Mouse (Mus musculus) CH12.LX (cell line): Measurements from ENCODE around the gene Scd4. TPM values are rescaled to one million over a fixed set of nuclear protein-coding genes. Genes with fewer than 3 reads are reported as not detected.

Source experiments
- DNase-seq: peaks from one replicate; pipeline ENCODE4 v3.0.0-alpha.2; 2013; ENCODE audit errors: extremely low read depth
- H3K27ac ChIP-seq: 2 replicates; pipeline ENCODE4 v1.5.1; 2012; ENCODE audit warnings: low read depth, mild to moderate bottlenecking, control low read depth, moderate library complexity; ENCODE audit not compliant: insufficient read depth
- H3K27me3 ChIP-seq: replicated peaks from 2 replicates; pipeline ENCODE3; 2012; ENCODE audit warnings: inconsistent platforms
- H3K36me3 ChIP-seq, 2 experiments: replicated peaks in 1 of 2; 2 replicates each; pipeline versions ENCODE3 to v1.6.1; 2012; ENCODE audit warnings: inconsistent platforms in 1 of 2, low read length in 1 of 2, mild to moderate bottlenecking in 1 of 2, mixed read lengths in 1 of 2, moderate library complexity in 1 of 2; ENCODE audit not compliant: control insufficient read depth in 1 of 2, insufficient read depth in 1 of 2
- H3K4me1 ChIP-seq, 2 experiments: 2 replicates each; pipeline ENCODE4 v1.6.1; 2012; ENCODE audit warnings: inconsistent platforms in 1 of 2, moderate library complexity in 1 of 2; ENCODE audit not compliant: insufficient read depth in 2 of 2, control insufficient read depth in 1 of 2
- H3K4me2 ChIP-seq: 2 replicates; pipeline ENCODE4 v1.6.1; 2012; ENCODE audit warnings: low read depth, mild to moderate bottlenecking, control low read depth; ENCODE audit not compliant: poor library complexity, insufficient read depth, severe bottlenecking
- H3K4me3 ChIP-seq, 3 experiments: fragments of 150-350 bp in 1 of 3; sonication (generic) in 1 of 3; replicated peaks in 1 of 3; 2 replicates each; pipeline versions ENCODE3 to v1.5.1; 2011 to 2012; ENCODE audit warnings: low read depth in 2 of 3, low read length in 2 of 3, mild to moderate bottlenecking in 2 of 3, moderate library complexity in 2 of 3, control low read depth in 1 of 3, improper control_type of control experiment in 1 of 3, inconsistent platforms in 1 of 3, mixed read lengths in 1 of 3; ENCODE audit not compliant: poor library complexity in 1 of 3
- H3K79me2 ChIP-seq: replicated peaks from 2 replicates; pipeline ENCODE4 v1.6.1; 2012; ENCODE audit warnings: mild to moderate bottlenecking, moderate library complexity; ENCODE audit not compliant: control insufficient read depth, poor library complexity, insufficient read depth, severe bottlenecking; ENCODE audit errors: extremely low read depth
- H3K9ac ChIP-seq: 2 replicates; pipeline ENCODE4 v1.6.1; 2012; ENCODE audit warnings: low read depth, mild to moderate bottlenecking, control low read depth, moderate library complexity; ENCODE audit not compliant: insufficient read depth
- H3K9me3 ChIP-seq: replicated peaks from 2 replicates; pipeline ENCODE3; 2012; ENCODE audit warnings: low read length, inconsistent platforms, mixed read lengths
- BHLHE40 ChIP-seq: IDR thresholded peaks from 2 replicates; pipeline ENCODE4 v1.6.1; 2011; ENCODE audit warnings: mild to moderate bottlenecking, low read depth, low read length, improper control_type of control experiment
- E2F4 ChIP-seq: IDR thresholded peaks from 2 replicates; pipeline ENCODE4 v1.6.1; 2011; ENCODE audit warnings: low read depth, low read length, improper control_type of control experiment; ENCODE audit not compliant: insufficient replicate concordance
- EP300 ChIP-seq: IDR thresholded peaks from 2 replicates; pipeline ENCODE4 v1.6.1; 2011; ENCODE audit warnings: low read length, improper control_type of control experiment
- ETS1 ChIP-seq: conservative IDR thresholded peaks from 2 replicates; pipeline ENCODE4 v1.6.1; 2012; ENCODE audit warnings: low read depth, mild to moderate bottlenecking, inconsistent platforms, low read length, improper control_type of control experiment, moderate library complexity
- HCFC1 ChIP-seq: IDR thresholded peaks from 2 replicates; pipeline ENCODE4 v1.6.1; 2012; ENCODE audit warnings: low read depth, mild to moderate bottlenecking, inconsistent platforms, low read length, improper control_type of control experiment
- JUN ChIP-seq: IDR thresholded peaks from 2 replicates; pipeline ENCODE4 v1.6.1; 2011; ENCODE audit warnings: low read depth, mild to moderate bottlenecking, low read length, improper control_type of control experiment, moderate library complexity; ENCODE audit not compliant: insufficient read depth
- JUND ChIP-seq: conservative IDR thresholded peaks from 2 replicates; pipeline ENCODE4 v1.6.1; 2011; ENCODE audit warnings: low read depth, low read length, improper control_type of control experiment
- MAFK ChIP-seq: IDR thresholded peaks from 2 replicates; pipeline ENCODE4 v1.6.1; 2011; ENCODE audit warnings: low read length, improper control_type of control experiment; ENCODE audit not compliant: insufficient replicate concordance
- MAX ChIP-seq: IDR thresholded peaks from 2 replicates; pipeline ENCODE4 v1.6.1; 2011; ENCODE audit warnings: low read length, improper control_type of control experiment
- MYC ChIP-seq: IDR thresholded peaks from 2 replicates; pipeline ENCODE4 v1.6.1; 2011; ENCODE audit warnings: low read depth, mild to moderate bottlenecking, improper control_type of control experiment, low read length
- POLR2AphosphoS2 ChIP-seq: IDR thresholded peaks from 2 replicates; pipeline ENCODE4 v1.6.1; 2011; ENCODE audit warnings: low read depth, low read length, improper control_type of control experiment
- SIN3A ChIP-seq: IDR thresholded peaks from 2 replicates; pipeline ENCODE4 v1.6.1; 2012; ENCODE audit warnings: low read length, improper control_type of control experiment, inconsistent platforms
- SMC3 ChIP-seq: IDR thresholded peaks from 2 replicates; pipeline ENCODE4 v1.6.1; 2011; ENCODE audit warnings: low read depth, low read length, improper control_type of control experiment
- TBP ChIP-seq: conservative IDR thresholded peaks from 2 replicates; pipeline ENCODE4 v1.6.1; 2011; ENCODE audit warnings: low read depth, low read length, improper control_type of control experiment
- USF1 ChIP-seq: IDR thresholded peaks from 2 replicates; pipeline ENCODE4 v1.6.1; 2014; ENCODE audit warnings: low read depth, mild to moderate bottlenecking, inconsistent platforms, low read length, improper control_type of control experiment
- USF2 ChIP-seq: conservative IDR thresholded peaks from 2 replicates; pipeline ENCODE4 v1.6.1; 2011; ENCODE audit warnings: low read depth, low read length, improper control_type of control experiment
- ZC3H11A ChIP-seq: IDR thresholded peaks from 2 replicates; pipeline ENCODE4 v1.6.1; 2012; ENCODE audit warnings: low read depth, mild to moderate bottlenecking, inconsistent platforms, low read length, improper control_type of control experiment
- dilution Hi-C: fragments of 300-500 bp; cut with MboI; formaldehyde crosslinking; loops from 2 replicates; pipeline ENCODE4 v1.14.3; 2020; ENCODE audit warnings: low sequenced_read_pairs; ENCODE audit not compliant: extremely low pct_unique_long_range_greater_than_20kb, extremely low pct_ligation_motif_present
- in situ Hi-C: fragments of 300-500 bp; cut with MboI; formaldehyde crosslinking; loops from 3 replicates; pipeline ENCODE4 v1.14.3; 2019; ENCODE audit warnings: low sequenced_read_pairs, low pct_ligation_motif_present, low pct_unique_long_range_greater_than_20kb, mixed read lengths
- polyA plus RNA-seq: library from polyadenylated mRNA; unstranded; fragments of >175 nt; gene quantifications from 2 replicates; pipeline ENCODE4 v1.2.1, GENCODE M21; 2012; ENCODE audit warnings: low read depth; ENCODE audit not compliant: insufficient read length
- total RNA-seq, 2 experiments: library from RNA; depleted of rRNA; stranded (reverse); fragments of 300-350 nt in 1 of 2; fragments of >200 nt in 1 of 2; gene quantifications; 2 replicates each; pipeline ENCODE4 v1.2.3; 2012 to 2014

Gene Scd4
- total and polyA plus RNA-seq, 3 experiments, result 0.11 TPM; not detected in 2

DNA sequence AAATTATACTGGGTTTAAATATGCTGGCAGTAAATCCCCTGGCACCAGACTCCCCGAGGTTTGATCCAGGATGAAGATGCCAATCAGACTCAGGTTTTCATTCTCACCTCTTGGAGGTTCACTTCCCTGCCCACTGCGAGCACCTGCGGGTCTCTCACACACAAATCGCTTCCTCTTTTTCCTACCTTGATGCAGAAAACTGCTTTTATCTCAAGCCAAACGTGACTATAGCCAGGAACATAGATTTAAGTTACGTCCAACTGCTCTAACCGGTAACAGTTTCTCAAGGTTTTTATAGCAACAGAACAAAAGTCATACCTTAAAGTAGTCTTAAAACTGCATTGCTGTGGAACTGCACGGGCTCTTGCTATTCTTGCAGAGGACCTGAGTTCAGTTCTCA is 16.8 kb downstream of the Scd4 start:
- in situ Hi-C loops, result no loop called here
- Histone ChIP-seq H3K27me3 (no peaks in the 10 kb centered on the region), H3K4me1 (peaks cover 2 to 8% of the 10 kb centered on the region in 2 experiments; a peak in 2 of 4 replicates), H3K4me2 (no peak overlapping the region), H3K27ac (no peak overlapping the region), H3K4me3 (no peak overlapping the region), H3K36me3 (no peaks in the 10 kb centered on the region), H3K79me2 (no peaks in the 10 kb centered on the region), H3K9ac (no peak overlapping the region), H3K9me3 (peaks cover 12% of the 10 kb centered on the region)
- no peak for DNase-seq
- dilution Hi-C loops, result no loop called here
- TF ChIP-seq HCFC1 (no peak), SIN3A (no peak), JUND (no peak), POLR2AphosphoS2 (no peak), SMC3 (no peak), MAX (no peak), E2F4 (no peak), JUN (no peak), ETS1 (no peak), MAFK (no peak), TBP (no peak), ZC3H11A (no peak), USF1 (no peak), USF2 (no peak), EP300 (no peak)

DNA sequence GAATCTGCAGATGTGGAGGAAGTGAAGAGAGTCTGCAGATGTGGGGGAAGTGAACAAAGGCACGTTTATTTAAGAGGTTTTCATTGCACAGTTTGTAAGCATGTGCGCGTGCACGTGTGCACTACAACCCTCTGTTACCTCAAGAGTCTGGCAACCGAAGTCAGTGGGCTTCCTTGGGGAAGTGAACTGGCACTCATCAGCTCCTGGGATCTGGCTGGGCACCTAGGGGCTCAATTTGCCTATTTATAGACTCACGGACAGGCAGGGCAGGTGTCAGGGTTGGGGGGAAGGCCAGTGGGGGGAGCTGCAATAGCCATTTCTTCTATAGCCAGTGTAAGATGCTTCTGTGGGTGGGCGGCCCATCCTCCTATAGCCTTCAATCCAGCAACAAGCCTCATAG is 18.9 kb downstream of the Scd4 start:
- Histone ChIP-seq H3K4me2 (no peak overlapping the region), H3K4me1 (peaks cover 2 to 8% of the 10 kb centered on the region in 2 experiments; a peak in 2 of 4 replicates), H3K9ac (no peak overlapping the region), H3K27me3 (no peaks in the 10 kb centered on the region)
- dilution Hi-C loops, result no loop called here
- no peak for TF ChIP-seq SMC3
- TF ChIP-seq MYC, result no peak
- TF ChIP-seq JUND, result no peak
- no peak for TF ChIP-seq MAX
- 0 out of 2 replicates have a peak, but pooled peaks have one; percentile 6 for TF ChIP-seq BHLHE40
- TF ChIP-seq, all 38 proteins: peak for 1
- H3K36me3 ChIP-seq, result no peaks in the 10 kb centered on the region
- no peaks in the 10 kb centered on the region for H3K79me2 ChIP-seq
- peaks cover 8% of the 10 kb centered on the region for H3K9me3 ChIP-seq
- in situ Hi-C loops, result no loop called here
- no peak for DNase-seq
- no peak overlapping the region for H3K4me3 ChIP-seq
- no peak overlapping the region for H3K27ac ChIP-seq
